Mouse (Mus musculus) stomach, embryonic 16.5 days (tissue): ENCODE measurements around the gene Rhbdf2. TPM values are rescaled to one million over a fixed set of nuclear protein-coding genes. Genes with fewer than 3 reads are reported as not detected.

Source experiments
- ATAC-seq: fragments of 200-750 bp; cut with Nextera tagmentation; 2 replicates; pipeline ENCODE4 v1.8.0; 2017; ENCODE audit warnings: moderate number of reproducible peaks, moderate TSS enrichment; ENCODE audit not compliant: insufficient read depth, low FRiP score
- H3K27ac ChIP-seq: fragments of 300-500 bp; sonication (generic); 2 replicates; pipeline ENCODE4 v1.5.1; 2014; ENCODE audit warnings: low read length
- H3K27me3 ChIP-seq: fragments of 300-500 bp; sonication (generic); 2 replicates; pipeline ENCODE4 v1.6.1; 2014; ENCODE audit warnings: low read length, control low read depth, mixed read lengths; ENCODE audit not compliant: control insufficient read depth, insufficient read depth
- H3K36me3 ChIP-seq: fragments of 300-500 bp; sonication (generic); 2 replicates; pipeline ENCODE4 v1.6.1; 2014; ENCODE audit warnings: low read length; ENCODE audit not compliant: control insufficient read depth, insufficient read depth
- H3K4me1 ChIP-seq: fragments of 300-500 bp; sonication (generic); 2 replicates; pipeline ENCODE4 v1.6.1; 2014; ENCODE audit warnings: low read length, control low read depth, mixed read lengths; ENCODE audit not compliant: control insufficient read depth, insufficient read depth
- H3K4me2 ChIP-seq: fragments of 300-500 bp; sonication (generic); 2 replicates; pipeline ENCODE4 v1.6.1; 2014; ENCODE audit warnings: low read depth, low read length, mixed read lengths
- H3K4me3 ChIP-seq: fragments of 300-500 bp; sonication (generic); replicated peaks from 2 replicates; pipeline ENCODE4 v1.5.1; 2014; ENCODE audit warnings: mild to moderate bottlenecking, low read length
- H3K9ac ChIP-seq: fragments of 300-500 bp; sonication (generic); 2 replicates; pipeline ENCODE4 v1.6.1; 2014; ENCODE audit warnings: low read length
- H3K9me3 ChIP-seq: fragments of 300-500 bp; sonication (generic); replicated peaks from 2 replicates; pipeline ENCODE4 v1.6.1; 2016; ENCODE audit warnings: low read length, control low read depth; ENCODE audit not compliant: control insufficient read depth
- WGBS: fragments of 180-500 bp; shearing (Covaris S2); extraction: QIAGEN DNeasy Blood & Tissue Kit; methylation state at CpG from one replicate; pipeline ENCODE4 v1.1.7; 2014; 5-methylcytosine and 5-hydroxymethylcytosine counted together
- polyA plus RNA-seq: library from polyadenylated mRNA; unstranded; fragments of >200 nt; fragmentation: Nextera tagmentation; extraction: Ambion mirVana; gene quantifications from 2 replicates; pipeline ENCODE4 v1.2.1, GENCODE M21; 2015

The Rhbdf2 gene
- polyA plus RNA-seq, 1 experiment from 2014 or later, result 8.2 TPM

DNA sequence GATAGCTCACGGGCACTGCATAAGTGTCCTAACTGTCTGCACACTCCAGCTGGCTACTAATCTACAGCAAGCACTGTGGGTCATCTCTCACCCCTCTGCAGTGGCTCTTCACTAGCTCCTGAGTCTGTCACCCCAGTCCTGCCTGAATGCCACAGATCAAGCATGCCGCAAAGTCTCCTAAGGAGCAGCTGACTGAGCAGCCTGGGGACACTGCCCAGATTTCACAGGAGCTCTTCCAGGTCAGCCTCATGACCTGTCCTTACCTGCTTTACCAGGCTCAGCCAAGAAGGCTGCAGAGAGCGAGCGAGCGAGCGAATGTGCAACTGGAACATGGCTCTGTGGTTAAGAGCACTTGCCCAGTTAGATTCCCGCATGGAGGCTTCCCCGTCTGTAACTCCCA lies 59.3 kb downstream of the Rhbdf2 start:
- Histone ChIP-seq H3K4me2 (no peak overlapping the region), H3K9me3 (no peaks in the 10 kb centered on the region), H3K9ac (no peak overlapping the region), H3K4me3 (no peak overlapping the region), H3K36me3 (no peaks in the 10 kb centered on the region), H3K27ac (no peak overlapping the region), H3K27me3 (no peaks in the 10 kb centered on the region), H3K4me1 (peaks cover 9% of the 10 kb centered on the region)
- WGBS, result 87% methylated on average over 8 of the region's 8 CpGs
- no peak for ATAC-seq

GRCm38 (mm10) chr11:116565283-116566041 lies 61.4 kb downstream of the Rhbdf2 start:
- 49% methylated on average over 7 of the region's 7 CpGs for WGBS
- Histone ChIP-seq H3K9me3 (no peaks in the 10 kb centered on the region), H3K27ac (no peak overlapping the region), H3K9ac (no peak overlapping the region), H3K4me2 (no peak overlapping the region), H3K4me3 (no peak overlapping the region), H3K4me1 (peaks cover 9% of the 10 kb centered on the region), H3K27me3 (no peaks in the 10 kb centered on the region), H3K36me3 (no peaks in the 10 kb centered on the region)
- 0 out of 2 replicates have a peak, but pooled peaks have one; percentile 50 for ATAC-seq

GRCm38 (mm10) chr11:116556308-116556707 lies 70.5 kb downstream of the Rhbdf2 start:
- Histone ChIP-seq H3K4me1 (peaks cover 12% of the 10 kb centered on the region), H3K27me3 (no peaks in the 10 kb centered on the region), H3K27ac (no peak overlapping the region), H3K9me3 (no peaks in the 10 kb centered on the region), H3K9ac (no peak overlapping the region), H3K4me2 (no peak overlapping the region), H3K4me3 (no peak overlapping the region), H3K36me3 (no peaks in the 10 kb centered on the region)
- 47% methylated on average over 6 of the region's 6 CpGs for WGBS
- ATAC-seq, result no peak

DNA sequence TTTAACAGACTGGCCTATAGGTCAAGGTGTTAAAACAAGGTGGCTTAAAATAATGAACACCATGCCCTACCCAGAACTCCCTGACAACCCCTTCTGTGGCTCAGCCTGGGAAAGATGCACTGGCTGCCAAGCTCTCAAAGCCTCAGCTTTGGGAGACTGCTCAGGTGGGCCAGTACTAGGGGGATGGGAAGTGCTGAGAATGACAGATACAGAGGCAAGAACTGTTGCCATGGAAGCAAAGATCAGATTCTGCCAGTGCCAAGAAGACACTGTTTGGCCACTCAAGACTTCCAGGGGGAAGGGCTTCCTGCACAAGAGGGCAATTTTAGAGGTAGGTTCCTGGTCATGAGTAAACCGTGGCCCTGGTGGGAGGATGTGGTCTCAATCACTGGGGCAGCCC lies 71.2 kb downstream of the Rhbdf2 start:
- Histone ChIP-seq H3K36me3 (no peaks in the 10 kb centered on the region), H3K4me2 (no peak overlapping the region), H3K9ac (peak overlapping the region; percentile 19; the same call in 1 of the 2 replicates), H3K4me3 (no peak overlapping the region), H3K4me1 (peaks cover 19% of the 10 kb centered on the region), H3K9me3 (no peaks in the 10 kb centered on the region), H3K27me3 (no peaks in the 10 kb centered on the region), H3K27ac (no peak overlapping the region)
- no peak for ATAC-seq
- 56% methylated on average over 1 of the region's 1 CpGs for WGBS

- 34% methylated on average over 12 of the region's 12 CpGs for WGBS
- H3K36me3 ChIP-seq, result no peaks in the 10 kb centered on the region
- H3K4me3 ChIP-seq, result no peak overlapping the region
- H3K27ac ChIP-seq, result no peak overlapping the region
- H3K27me3 ChIP-seq, result no peaks in the 10 kb centered on the region
- no peaks in the 10 kb centered on the region for H3K9me3 ChIP-seq
- H3K9ac ChIP-seq, result no peak overlapping the region
- H3K4me2 ChIP-seq, result no peak overlapping the region
- ATAC-seq, result no peak
- H3K4me1 ChIP-seq, result peaks cover 20% of the 10 kb centered on the region
These were observed 72.5 kb downstream of the Rhbdf2 start for GRCm38 (mm10) chr11:116554171-116554878.

- Histone ChIP-seq H3K4me2 (no peak overlapping the region), H3K27ac (no peak overlapping the region), H3K9ac (no peak overlapping the region), H3K4me3 (no peak overlapping the region), H3K9me3 (no peaks in the 10 kb centered on the region), H3K4me1 (peaks cover 20% of the 10 kb centered on the region), H3K27me3 (no peaks in the 10 kb centered on the region), H3K36me3 (no peaks in the 10 kb centered on the region)
- WGBS, result 73% methylated on average over 1 of the region's 1 CpGs
- ATAC-seq, result no peak
These were observed 74.6 kb downstream of the Rhbdf2 start for GRCm38 (mm10) chr11:116552194-116552593.

DNA sequence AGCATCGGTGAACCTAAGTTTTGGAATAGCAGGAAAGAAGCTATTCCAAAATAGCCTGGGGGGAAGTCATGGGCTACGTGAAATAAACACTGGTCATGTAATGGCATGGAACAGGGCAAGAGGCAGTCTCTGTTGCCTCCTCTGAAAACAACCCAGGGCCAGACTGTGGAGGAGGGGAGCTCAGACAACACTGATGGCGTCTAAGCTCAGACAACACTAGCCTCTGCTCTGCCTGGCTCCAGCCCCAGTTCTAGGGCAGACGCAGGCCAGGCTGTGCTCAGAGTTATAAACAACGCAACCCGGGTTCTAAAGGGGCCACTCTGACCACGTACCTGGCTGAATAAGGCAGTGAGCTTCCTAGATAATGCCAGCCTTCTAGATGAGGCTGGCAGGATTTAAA lies 76.1 kb downstream of the Rhbdf2 start:
- no peak for ATAC-seq
- peak overlapping the region; percentile 52 for H3K9ac ChIP-seq

GRCm38 (mm10) chr11:116549273-116550038 lies 77.4 kb downstream of the Rhbdf2 start:
- Histone ChIP-seq H3K9ac (no peak overlapping the region), H3K27ac (no peak overlapping the region), H3K36me3 (peaks cover 9% of the 10 kb centered on the region; the same call in 1 of the 2 replicates), H3K4me1 (peaks cover 10% of the 10 kb centered on the region), H3K4me2 (no peak overlapping the region), H3K9me3 (no peaks in the 10 kb centered on the region), H3K4me3 (no peak overlapping the region), H3K27me3 (no peaks in the 10 kb centered on the region)
- 80% methylated on average over 11 of the region's 11 CpGs for WGBS
- ATAC-seq, result no peak

More for the DNA sequence above, 76.1 kb downstream of the Rhbdf2 start:
- Histone ChIP-seq H3K9me3 (no peaks in the 10 kb centered on the region), H3K36me3 (peaks cover 9% of the 10 kb centered on the region; the same call in 1 of the 2 replicates), H3K27ac (peak overlapping the region; percentile 62), H3K4me2 (no peak overlapping the region), H3K4me3 (no peak overlapping the region), H3K27me3 (no peaks in the 10 kb centered on the region), H3K4me1 (peaks cover 16% of the 10 kb centered on the region)
- 37% methylated on average over 7 of the region's 7 CpGs for whole genome bisulfite sequencing

DNA sequence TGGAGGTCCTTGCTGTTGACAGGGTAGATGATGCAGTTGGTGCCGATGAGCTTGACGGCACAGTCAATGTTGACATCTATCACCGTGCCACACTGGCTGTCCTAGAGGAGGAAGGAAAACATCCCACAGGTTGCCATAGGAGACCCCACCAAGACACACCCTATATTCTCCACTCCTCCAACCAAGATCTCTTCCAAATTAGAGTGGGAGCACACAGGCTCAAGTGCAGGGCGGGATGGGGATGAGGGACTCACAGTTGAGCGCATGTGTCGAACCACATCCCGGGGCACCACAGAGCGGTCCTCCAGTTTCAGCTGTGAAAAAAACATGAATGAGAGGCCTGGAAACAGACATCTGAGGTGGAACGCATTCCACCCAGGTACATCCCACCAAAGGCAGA lies 78.0 kb downstream of the Rhbdf2 start:
- no peak overlapping the region for H3K9ac ChIP-seq
- ATAC-seq, result no peak
- H3K4me2 ChIP-seq, result no peak overlapping the region
- H3K27me3 ChIP-seq, result no peaks in the 10 kb centered on the region
- peaks cover 10% of the 10 kb centered on the region for H3K4me1 ChIP-seq
- H3K27ac ChIP-seq, result no peak overlapping the region
- no peak overlapping the region for H3K4me3 ChIP-seq
- H3K9me3 ChIP-seq, result no peaks in the 10 kb centered on the region
- H3K36me3 ChIP-seq, result peaks cover 15% of the 10 kb centered on the region
- WGBS, result 94% methylated on average over 9 of the region's 9 CpGs
